Mouse (Mus musculus) hindbrain, embryonic 12.5 days (tissue): ENCODE measurements at regions not wholly inside any gene's neighbourhood (a gene's known extent, or its start where the extent isn't known, plus 50 kb on each side); places are given as distances from the start of the nearest gene placed in this dataset.
"Not testable (repeated sequence)": the region's sequence is repeated elsewhere in the genome, so short reads cannot be mapped to it uniquely, and the experiment has no call there.

Experiments used
- ATAC-seq: fragments of 200-750 bp; cut with Nextera tagmentation; 2 replicates; pipeline ENCODE4 v1.8.0; 2017; ENCODE audit warnings: moderate TSS enrichment; ENCODE audit not compliant: low FRiP score
- H3K27ac ChIP-seq: fragments of 300-500 bp; sonication (generic); 2 replicates; pipeline ENCODE4 v1.5.1; 2016; ENCODE audit warnings: mild to moderate bottlenecking
- H3K27me3 ChIP-seq: fragments of 300-500 bp; sonication (generic); 2 replicates; pipeline ENCODE4 v1.6.1; 2016; ENCODE audit warnings: mild to moderate bottlenecking
- H3K36me3 ChIP-seq: fragments of 300-500 bp; sonication (generic); 2 replicates; pipeline ENCODE4 v1.6.1; 2016; ENCODE audit warnings: mild to moderate bottlenecking
- H3K4me1 ChIP-seq: fragments of 300-500 bp; sonication (generic); 2 replicates; pipeline ENCODE4 v1.6.1; 2016
- H3K4me2 ChIP-seq: fragments of 300-500 bp; sonication (generic); replicated peaks from 2 replicates; pipeline ENCODE4 v1.6.1; 2016; ENCODE audit warnings: mild to moderate bottlenecking
- H3K4me3 ChIP-seq: fragments of 300-500 bp; sonication (generic); 2 replicates; pipeline ENCODE4 v1.5.1; 2016; ENCODE audit warnings: mild to moderate bottlenecking
- H3K9ac ChIP-seq: fragments of 300-500 bp; sonication (generic); 2 replicates; pipeline ENCODE4 v1.6.1; 2016; ENCODE audit warnings: mild to moderate bottlenecking, moderate library complexity
- H3K9me3 ChIP-seq: fragments of 300-500 bp; sonication (generic); replicated peaks from 2 replicates; pipeline ENCODE4 v1.6.1; 2016; ENCODE audit warnings: mild to moderate bottlenecking
- WGBS: fragments of 180-500 bp; shearing (Covaris S2); methylation state at CpG from one replicate; pipeline ENCODE4 v1.1.7; 2016; 5-methylcytosine and 5-hydroxymethylcytosine counted together

- H3K4me2 ChIP-seq, result no peak overlapping the region
- H3K27me3 ChIP-seq, result no peaks in the 10 kb centered on the region
- no peaks in the 10 kb centered on the region for H3K4me1 ChIP-seq
- H3K27ac ChIP-seq, result no peak overlapping the region
- 60% methylated on average over 3 of the region's 3 CpGs for WGBS
- H3K36me3 ChIP-seq, result no peaks in the 10 kb centered on the region
- H3K9ac ChIP-seq, result no peak overlapping the region
- no peak overlapping the region for H3K4me3 ChIP-seq
- ATAC-seq, result no peak
- peaks cover 3% of the 10 kb centered on the region; the same call in 1 of the 2 replicates for H3K9me3 ChIP-seq
Measured at GRCm38 (mm10) chr10:3192291-3192690, 75.3 kb downstream of the H60c start.

- ATAC-seq, result no peak
- H3K36me3 ChIP-seq, result no peaks in the 10 kb centered on the region
- no peak overlapping the region for H3K27ac ChIP-seq
- H3K4me3 ChIP-seq, result no peak overlapping the region
- no peak overlapping the region for H3K9ac ChIP-seq
- peaks cover 6% of the 10 kb centered on the region; the same call in 1 of the 2 replicates for H3K9me3 ChIP-seq
- no peak overlapping the region for H3K4me2 ChIP-seq
- H3K27me3 ChIP-seq, result no peaks in the 10 kb centered on the region
- 85% methylated on average over 4 of the region's 4 CpGs for whole genome bisulfite sequencing
- H3K4me1 ChIP-seq, result no peaks in the 10 kb centered on the region
Measured at GRCm38 (mm10) chr10:3188361-3188760, 79.2 kb downstream of the H60c start.

- Histone ChIP-seq H3K4me2 (no peak overlapping the region), H3K4me3 (no peak overlapping the region), H3K27ac (no peak overlapping the region), H3K9me3 (peaks cover 18% of the 10 kb centered on the region), H3K4me1 (no peaks in the 10 kb centered on the region), H3K9ac (no peak overlapping the region), H3K36me3 (no peaks in the 10 kb centered on the region), H3K27me3 (no peaks in the 10 kb centered on the region)
- ATAC-seq, result no peak
Measured at GRCm38 (mm10) chr10:3180103-3180502, 87.5 kb downstream of the H60c start.

- Histone ChIP-seq H3K36me3 (no peaks in the 10 kb centered on the region), H3K27ac (no peak overlapping the region), H3K27me3 (no peaks in the 10 kb centered on the region), H3K4me2 (no peak overlapping the region), H3K4me3 (no peak overlapping the region), H3K9me3 (peaks cover 22% of the 10 kb centered on the region), H3K9ac (no peak overlapping the region), H3K4me1 (no peaks in the 10 kb centered on the region)
- no peak for ATAC-seq
Measured at GRCm38 (mm10) chr10:3173601-3174000, 94.0 kb downstream of the H60c start.

- WGBS, result 54% methylated on average over 4 of the region's 4 CpGs
Measured at GRCm38 (mm10) chr10:3172927-3173326, 94.6 kb downstream of the H60c start.

GRCm38 (mm10) chr10:3172257-3172656 lies 95.3 kb downstream of the H60c start:
- peaks cover 24% of the 10 kb centered on the region for H3K9me3 ChIP-seq
- H3K9ac ChIP-seq, result no peak overlapping the region
- H3K27ac ChIP-seq, result no peak overlapping the region
- no peak for ATAC-seq
- H3K36me3 ChIP-seq, result no peaks in the 10 kb centered on the region
- no peak overlapping the region for H3K4me2 ChIP-seq
- H3K27me3 ChIP-seq, result no peaks in the 10 kb centered on the region
- H3K4me1 ChIP-seq, result no peaks in the 10 kb centered on the region
- 88% methylated on average over 1 of the region's 1 CpGs for WGBS
- H3K4me3 ChIP-seq, result no peak overlapping the region

More at GRCm38 (mm10) chr10:3172927-3173326, 94.6 kb downstream of the H60c start:
- not testable (repeated sequence) for H3K36me3 ChIP-seq, H3K4me1 ChIP-seq, H3K9ac ChIP-seq, ATAC-seq, H3K4me3 ChIP-seq, H3K4me2 ChIP-seq, H3K27me3 ChIP-seq, H3K27ac ChIP-seq
- H3K9me3 ChIP-seq, result peaks cover 22% of the 10 kb centered on the region

- Histone ChIP-seq H3K9me3 (peaks cover 24% of the 10 kb centered on the region), H3K4me1 (no peaks in the 10 kb centered on the region)
- 96% methylated on average over 5 of the region's 5 CpGs for WGBS
Measured at GRCm38 (mm10) chr10:3171366-3171765, 96.2 kb downstream of the H60c start.

GRCm38 (mm10) chr10:3155542-3155941 lies 112.0 kb downstream of the H60c start:
- no peaks in the 10 kb centered on the region for H3K4me1 ChIP-seq
- no peaks in the 10 kb centered on the region for H3K36me3 ChIP-seq
- H3K9ac ChIP-seq, result no peak overlapping the region
- ATAC-seq, result no peak
- no peak overlapping the region for H3K4me2 ChIP-seq
- no peaks in the 10 kb centered on the region for H3K27me3 ChIP-seq
- H3K27ac ChIP-seq, result no peak overlapping the region
- no peak overlapping the region for H3K4me3 ChIP-seq
- 87% methylated on average over 4 of the region's 4 CpGs for WGBS
- H3K9me3 ChIP-seq, result peaks cover 40% of the 10 kb centered on the region

More at GRCm38 (mm10) chr10:3171366-3171765, 96.2 kb downstream of the H60c start:
- no peak for ATAC-seq
- H3K27ac ChIP-seq, result no peak overlapping the region
- H3K27me3 ChIP-seq, result no peaks in the 10 kb centered on the region
- no peak overlapping the region for H3K9ac ChIP-seq
- no peaks in the 10 kb centered on the region for H3K36me3 ChIP-seq
- H3K4me2 ChIP-seq, result no peak overlapping the region
- H3K4me3 ChIP-seq, result no peak overlapping the region

- 86% methylated on average over 4 of the region's 4 CpGs for WGBS
- Histone ChIP-seq H3K36me3 (no peaks in the 10 kb centered on the region), H3K4me1 (no peaks in the 10 kb centered on the region), H3K27me3 (no peaks in the 10 kb centered on the region), H3K27ac (no peak overlapping the region), H3K4me3 (no peak overlapping the region), H3K9ac (no peak overlapping the region), H3K9me3 (peaks cover 32% of the 10 kb centered on the region), H3K4me2 (no peak overlapping the region)
- no peak for ATAC-seq
Measured at GRCm38 (mm10) chr10:3148171-3148570, 119.4 kb downstream of the H60c start.

- Histone ChIP-seq H3K36me3 (no peaks in the 10 kb centered on the region), H3K27ac (no peak overlapping the region), H3K9me3 (peaks cover 26% of the 10 kb centered on the region), H3K9ac (no peak overlapping the region), H3K4me1 (no peaks in the 10 kb centered on the region), H3K4me2 (no peak overlapping the region), H3K27me3 (no peaks in the 10 kb centered on the region), H3K4me3 (no peak overlapping the region)
- no peak for ATAC-seq
- WGBS, result 83% methylated on average over 4 of the region's 4 CpGs
Measured at GRCm38 (mm10) chr10:3139306-3139705, 128.3 kb downstream of the H60c start.

GRCm38 (mm10) chr10:3127491-3127890 lies 140.1 kb downstream of the H60c start:
- no peak for ATAC-seq
- Histone ChIP-seq H3K4me1 (no peaks in the 10 kb centered on the region), H3K9ac (no peak overlapping the region), H3K27me3 (no peaks in the 10 kb centered on the region), H3K9me3 (peaks cover 80% of the 10 kb centered on the region), H3K4me3 (no peak overlapping the region), H3K36me3 (no peaks in the 10 kb centered on the region), H3K27ac (no peak overlapping the region), H3K4me2 (no peak overlapping the region)
- 83% methylated on average over 1 of the region's 1 CpGs for WGBS

GRCm38 (mm10) chr10:3117451-3118070 lies 150.0 kb downstream of the H60c start:
- no peak overlapping the region for H3K9ac ChIP-seq
- no peak overlapping the region for H3K4me2 ChIP-seq
- peaks cover 3% of the 10 kb centered on the region for H3K36me3 ChIP-seq
- H3K4me3 ChIP-seq, result no peak overlapping the region
- no peak overlapping the region for H3K27ac ChIP-seq
- 87% methylated on average over 3 of the region's 3 CpGs for WGBS
- no peaks in the 10 kb centered on the region for H3K27me3 ChIP-seq
- ATAC-seq, result no peak
- H3K9me3 ChIP-seq, result peaks cover 79% of the 10 kb centered on the region
- no peaks in the 10 kb centered on the region for H3K4me1 ChIP-seq

GRCm38 (mm10) chr10:3114421-3114820 lies 153.2 kb downstream of the H60c start:
- not testable (repeated sequence) for H3K4me2 ChIP-seq, H3K27me3 ChIP-seq, H3K36me3 ChIP-seq, ATAC-seq, H3K4me1 ChIP-seq, H3K4me3 ChIP-seq, H3K9ac ChIP-seq, H3K27ac ChIP-seq
- whole genome bisulfite sequencing, result 64% methylated on average over 5 of the region's 8 CpGs
- H3K9me3 ChIP-seq, result peaks cover 54% of the 10 kb centered on the region
